Mouse (Mus musculus): ENCODE data around the gene Pacs2. TPM values are rescaled to one million over a fixed set of nuclear protein-coding genes. Genes with fewer than 3 reads are reported as not detected.

The Pacs2 gene
- polyA plus RNA-seq, 1 experiment = 90.3 TPM

GRCm38 (mm10) chr12:113021488-113021887 is 7.2 kb downstream of the Pacs2 start:
- TF ChIP-seq CTCF (IDR thresholded peaks at IDR 0.05; ENCODE audit: extremely low read depth, insufficient read depth, low read length) = no peak
- TF ChIP-seq POLR2A (IDR thresholded peaks at IDR 0.05; ENCODE audit: extremely low read depth, insufficient read depth, low read length) = no peak
- peaks cover 5% of the 10 kb centered on the region for H3K4me1 ChIP-seq (ENCODE audit: control insufficient read depth, insufficient read depth, low read length)

GRCm38 (mm10) chr12:113023082-113023481 is 8.8 kb downstream of the Pacs2 start:
- TF ChIP-seq POLR2A (IDR thresholded peaks at IDR 0.05; ENCODE audit: extremely low read depth, insufficient read depth, low read length) (no peak), CTCF (IDR thresholded peaks at IDR 0.05; ENCODE audit: extremely low read depth, insufficient read depth, low read length) (no peak)
- H3K4me1 ChIP-seq (ENCODE audit: control insufficient read depth, insufficient read depth, low read length) = no peaks in the 10 kb centered on the region
- H3K27ac ChIP-seq (ENCODE audit: insufficient read depth, low read length) = no peak overlapping the region
- no peak overlapping the region for H3K4me3 ChIP-seq (ENCODE audit: insufficient read depth, low read length)

More at GRCm38 (mm10) chr12:113021488-113021887, 7.2 kb downstream of the Pacs2 start:
- Histone ChIP-seq H3K27ac (ENCODE audit: insufficient read depth, low read length) (no peak overlapping the region), H3K4me3 (ENCODE audit: insufficient read depth, low read length) (no peak overlapping the region)

- Histone ChIP-seq H3K27ac (ENCODE audit: insufficient read depth, low read length) (no peak overlapping the region), H3K4me1 (ENCODE audit: control insufficient read depth, insufficient read depth, low read length) (no peaks in the 10 kb centered on the region), H3K4me3 (ENCODE audit: insufficient read depth, low read length) (no peak overlapping the region)
- no peak for TF ChIP-seq POLR2A (IDR thresholded peaks at IDR 0.05; ENCODE audit: extremely low read depth, insufficient read depth, low read length)
- TF ChIP-seq CTCF (IDR thresholded peaks at IDR 0.05; ENCODE audit: extremely low read depth, insufficient read depth, low read length) = no peak
These were observed 12.2 kb downstream of the Pacs2 start for GRCm38 (mm10) chr12:113026557-113026956.

- TF ChIP-seq CTCF (IDR thresholded peaks at IDR 0.05; ENCODE audit: extremely low read depth, insufficient read depth, low read length) (no peak), POLR2A (IDR thresholded peaks at IDR 0.05; ENCODE audit: extremely low read depth, insufficient read depth, low read length) (no peak)
These were observed 13.2 kb downstream of the Pacs2 start for GRCm38 (mm10) chr12:113027495-113027894.

GRCm38 (mm10) chr12:113028067-113028466 is 13.8 kb downstream of the Pacs2 start:
- Histone ChIP-seq H3K4me3 (ENCODE audit: insufficient read depth, low read length) (no peak overlapping the region), H3K27ac (ENCODE audit: insufficient read depth, low read length) (no peak overlapping the region), H3K4me1 (ENCODE audit: control insufficient read depth, insufficient read depth, low read length) (peaks cover 1% of the 10 kb centered on the region; the same call in 1 of the 2 replicates)
- TF ChIP-seq POLR2A (IDR thresholded peaks at IDR 0.05; ENCODE audit: extremely low read depth, insufficient read depth, low read length) = no peak
- TF ChIP-seq CTCF (IDR thresholded peaks at IDR 0.05; ENCODE audit: extremely low read depth, insufficient read depth, low read length) = no peak

More at GRCm38 (mm10) chr12:113027495-113027894, 13.2 kb downstream of the Pacs2 start:
- Histone ChIP-seq H3K27ac (ENCODE audit: insufficient read depth, low read length) (no peak overlapping the region), H3K4me1 (ENCODE audit: control insufficient read depth, insufficient read depth, low read length) (no peaks in the 10 kb centered on the region), H3K4me3 (ENCODE audit: insufficient read depth, low read length) (no peak overlapping the region)

- TF ChIP-seq CTCF (IDR thresholded peaks at IDR 0.05; ENCODE audit: extremely low read depth, insufficient read depth, low read length) (no peak), POLR2A (IDR thresholded peaks at IDR 0.05; ENCODE audit: extremely low read depth, insufficient read depth, low read length) (no peak)
- Histone ChIP-seq H3K4me3 (ENCODE audit: insufficient read depth, low read length) (no peak overlapping the region), H3K27ac (ENCODE audit: insufficient read depth, low read length) (no peak overlapping the region), H3K4me1 (ENCODE audit: control insufficient read depth, insufficient read depth, low read length) (peaks cover 1% of the 10 kb centered on the region; the same call in 1 of the 2 replicates)
These were observed 14.6 kb downstream of the Pacs2 start for GRCm38 (mm10) chr12:113028898-113029297.

GRCm38 (mm10) chr12:113030046-113030445 is 15.7 kb downstream of the Pacs2 start:
- peaks cover 1% of the 10 kb centered on the region; the same call in 1 of the 2 replicates for H3K4me1 ChIP-seq (ENCODE audit: control insufficient read depth, insufficient read depth, low read length)
- H3K4me3 ChIP-seq (ENCODE audit: insufficient read depth, low read length) = no peak overlapping the region
- H3K27ac ChIP-seq (ENCODE audit: insufficient read depth, low read length) = no peak overlapping the region
- no peak for TF ChIP-seq CTCF (IDR thresholded peaks at IDR 0.05; ENCODE audit: extremely low read depth, insufficient read depth, low read length)
- TF ChIP-seq POLR2A (IDR thresholded peaks at IDR 0.05; ENCODE audit: extremely low read depth, insufficient read depth, low read length) = no peak

- Histone ChIP-seq H3K4me1 (ENCODE audit: control insufficient read depth, insufficient read depth, low read length) (peaks cover 1% of the 10 kb centered on the region; the same call in 1 of the 2 replicates), H3K27ac (ENCODE audit: insufficient read depth, low read length) (no peak overlapping the region), H3K4me3 (ENCODE audit: insufficient read depth, low read length) (no peak overlapping the region)
- no peak for TF ChIP-seq POLR2A (IDR thresholded peaks at IDR 0.05; ENCODE audit: extremely low read depth, insufficient read depth, low read length)
- TF ChIP-seq CTCF (IDR thresholded peaks at IDR 0.05; ENCODE audit: extremely low read depth, insufficient read depth, low read length) = no peak
These were observed 16.7 kb downstream of the Pacs2 start for GRCm38 (mm10) chr12:113030993-113031392.

- Histone ChIP-seq H3K4me3 (ENCODE audit: insufficient read depth, low read length) (no peak overlapping the region), H3K4me1 (ENCODE audit: control insufficient read depth, insufficient read depth, low read length) (peaks cover 1% of the 10 kb centered on the region; the same call in 1 of the 2 replicates), H3K27ac (ENCODE audit: insufficient read depth, low read length) (no peak overlapping the region)
- TF ChIP-seq POLR2A (IDR thresholded peaks at IDR 0.05; ENCODE audit: extremely low read depth, insufficient read depth, low read length) (no peak), CTCF (IDR thresholded peaks at IDR 0.05; ENCODE audit: extremely low read depth, insufficient read depth, low read length) (no peak)
These were observed 17.1 kb downstream of the Pacs2 start for GRCm38 (mm10) chr12:113031441-113031840.
